Mouse (Mus musculus): Measurements from ENCODE around the gene Lrrc46. TPM values are rescaled to one million over a fixed set of nuclear protein-coding genes. Genes with fewer than 3 reads are reported as not detected.
A peak's percentile ranks its signal among the peaks of the same experiment; 100 is the strongest.

The Lrrc46 gene
- polyA plus RNA-seq, 1 experiment from 2014 or later: 7.3 TPM

- H3K4me3 ChIP-seq (ENCODE audit: low read depth, low read length): no peak overlapping the region
- no peak overlapping the region for H3K4me2 ChIP-seq (ENCODE audit: low read depth, low read length)
- 64% methylated on average over 7 of the region's 7 CpGs for WGBS
- no peak overlapping the region for H3K9ac ChIP-seq (ENCODE audit: low read depth, low read length)
- no peaks in the 10 kb centered on the region for H3K36me3 ChIP-seq (ENCODE audit: control insufficient read depth, insufficient read depth, low read length)
- H3K27me3 ChIP-seq (replicated peaks; ENCODE audit: control insufficient read depth, insufficient read depth, low read length): no peaks in the 10 kb centered on the region
- peaks cover 7% of the 10 kb centered on the region for H3K4me1 ChIP-seq (ENCODE audit: control insufficient read depth, insufficient read depth, low read length)
- no peaks in the 10 kb centered on the region for H3K9me3 ChIP-seq (ENCODE audit: control insufficient read depth, low read length)
- no peak overlapping the region for H3K27ac ChIP-seq (replicated peaks; ENCODE audit: low read depth, low read length)
- ATAC-seq (ENCODE audit: low read depth) (no peak), DNase-seq (ENCODE audit: low spot score) (no peak)
These were observed 2.3 kb downstream of the Lrrc46 start for GRCm38 (mm10) chr11:97038881-97039280.

GRCm38 (mm10) chr11:97036141-97036540, 5.1 kb downstream of the Lrrc46 start:
- H3K4me3 ChIP-seq (ENCODE audit: low read depth, low read length): no peak overlapping the region
- 70% methylated on average over 5 of the region's 5 CpGs for WGBS

GRCm38 (mm10) chr11:97033781-97034180, 7.4 kb downstream of the Lrrc46 start:
- Histone ChIP-seq H3K27me3 (replicated peaks; ENCODE audit: control insufficient read depth, insufficient read depth, low read length) (no peaks in the 10 kb centered on the region), H3K9ac (ENCODE audit: low read depth, low read length) (no peak overlapping the region), H3K36me3 (ENCODE audit: control insufficient read depth, insufficient read depth, low read length) (peaks cover 10% of the 10 kb centered on the region; the same call in 1 of the 2 replicates), H3K4me1 (ENCODE audit: control insufficient read depth, insufficient read depth, low read length) (no peaks in the 10 kb centered on the region), H3K9me3 (ENCODE audit: control insufficient read depth, low read length) (no peaks in the 10 kb centered on the region), H3K4me2 (ENCODE audit: low read depth, low read length) (no peak overlapping the region), H3K4me3 (ENCODE audit: low read depth, low read length) (no peak overlapping the region), H3K27ac (replicated peaks; ENCODE audit: low read depth, low read length) (no peak overlapping the region)
- ATAC-seq (ENCODE audit: low read depth): no peak
- WGBS: 94% methylated on average over 4 of the region's 4 CpGs
- no peak for DNase-seq (ENCODE audit: low spot score)

More at GRCm38 (mm10) chr11:97036141-97036540, 5.1 kb downstream of the Lrrc46 start:
- no peak for ATAC-seq (ENCODE audit: low read depth)
- no peaks in the 10 kb centered on the region for H3K27me3 ChIP-seq (replicated peaks; ENCODE audit: control insufficient read depth, insufficient read depth, low read length)
- no peak overlapping the region for H3K9ac ChIP-seq (ENCODE audit: low read depth, low read length)
- H3K36me3 ChIP-seq (ENCODE audit: control insufficient read depth, insufficient read depth, low read length): peaks cover 10% of the 10 kb centered on the region; the same call in 1 of the 2 replicates
- H3K27ac ChIP-seq (replicated peaks; ENCODE audit: low read depth, low read length): no peak overlapping the region
- no peaks in the 10 kb centered on the region for H3K4me1 ChIP-seq (ENCODE audit: control insufficient read depth, insufficient read depth, low read length)
- no peaks in the 10 kb centered on the region for H3K9me3 ChIP-seq (ENCODE audit: control insufficient read depth, low read length)
- no peak for DNase-seq (ENCODE audit: low spot score)
- H3K4me2 ChIP-seq (ENCODE audit: low read depth, low read length): no peak overlapping the region

GRCm38 (mm10) chr11:97032499-97032898, 8.7 kb downstream of the Lrrc46 start:
- ATAC-seq (ENCODE audit: low read depth) (no peak), DNase-seq (ENCODE audit: low spot score) (no peak)
- no peak overlapping the region for H3K4me2 ChIP-seq (ENCODE audit: low read depth, low read length)
- peaks cover 10% of the 10 kb centered on the region; the same call in 1 of the 2 replicates for H3K36me3 ChIP-seq (ENCODE audit: control insufficient read depth, insufficient read depth, low read length)
- no peak overlapping the region for H3K9ac ChIP-seq (ENCODE audit: low read depth, low read length)
- no peaks in the 10 kb centered on the region for H3K27me3 ChIP-seq (replicated peaks; ENCODE audit: control insufficient read depth, insufficient read depth, low read length)
- 92% methylated on average over 4 of the region's 4 CpGs for WGBS
- no peaks in the 10 kb centered on the region for H3K4me1 ChIP-seq (ENCODE audit: control insufficient read depth, insufficient read depth, low read length)
- no peak overlapping the region for H3K4me3 ChIP-seq (ENCODE audit: low read depth, low read length)
- no peaks in the 10 kb centered on the region for H3K9me3 ChIP-seq (ENCODE audit: control insufficient read depth, low read length)
- H3K27ac ChIP-seq (replicated peaks; ENCODE audit: low read depth, low read length): no peak overlapping the region

GRCm38 (mm10) chr11:97031977-97032376, 9.2 kb downstream of the Lrrc46 start:
- 78% methylated on average over 12 of the region's 12 CpGs for WGBS
- Histone ChIP-seq H3K27me3 (replicated peaks; ENCODE audit: control insufficient read depth, insufficient read depth, low read length) (no peaks in the 10 kb centered on the region), H3K4me3 (ENCODE audit: low read depth, low read length) (no peak overlapping the region), H3K9me3 (ENCODE audit: control insufficient read depth, low read length) (no peaks in the 10 kb centered on the region), H3K4me2 (ENCODE audit: low read depth, low read length) (no peak overlapping the region), H3K36me3 (ENCODE audit: control insufficient read depth, insufficient read depth, low read length) (peaks cover 10% of the 10 kb centered on the region; the same call in 1 of the 2 replicates), H3K27ac (replicated peaks; ENCODE audit: low read depth, low read length) (no peak overlapping the region), H3K4me1 (ENCODE audit: control insufficient read depth, insufficient read depth, low read length) (no peaks in the 10 kb centered on the region), H3K9ac (ENCODE audit: low read depth, low read length) (no peak overlapping the region)
- DNase-seq (ENCODE audit: low spot score) (no peak), ATAC-seq (ENCODE audit: low read depth) (no peak)

- no peak for DNase-seq (ENCODE audit: low spot score)
- Histone ChIP-seq H3K36me3 (ENCODE audit: control insufficient read depth, insufficient read depth, low read length) (peaks cover 10% of the 10 kb centered on the region; the same call in 1 of the 2 replicates), H3K4me3 (ENCODE audit: low read depth, low read length) (peak overlapping the region; percentile 75), H3K27ac (replicated peaks; ENCODE audit: low read depth, low read length) (peak overlapping the region; percentile 81), H3K4me2 (ENCODE audit: low read depth, low read length) (peak overlapping the region; percentile 79), H3K27me3 (replicated peaks; ENCODE audit: control insufficient read depth, insufficient read depth, low read length) (no peaks in the 10 kb centered on the region), H3K9ac (ENCODE audit: low read depth, low read length) (peak overlapping the region; percentile 83), H3K9me3 (ENCODE audit: control insufficient read depth, low read length) (no peaks in the 10 kb centered on the region), H3K4me1 (ENCODE audit: control insufficient read depth, insufficient read depth, low read length) (peaks cover 7% of the 10 kb centered on the region; the same call in 1 of the 2 replicates)
- no peak for ATAC-seq (ENCODE audit: low read depth)
- WGBS: 17% methylated on average over 15 of the region's 15 CpGs
These were observed 10.8 kb downstream of the Lrrc46 start for GRCm38 (mm10) chr11:97030426-97030825.

GRCm38 (mm10) chr11:97029686-97030417, 11.4 kb downstream of the Lrrc46 start, which contains the start of gene Scrn2:
TSS of gene Scrn2 (plus strand) at chr11:97029938.
- Histone ChIP-seq H3K27ac (replicated peaks; ENCODE audit: low read depth, low read length) (peak within 1 kb of the TSS; percentile 81), H3K4me3 (ENCODE audit: low read depth, low read length) (peak within 1 kb of the TSS; percentile 75), H3K4me1 (ENCODE audit: control insufficient read depth, insufficient read depth, low read length) (peaks cover 7% of the 10 kb centered on the region), H3K36me3 (ENCODE audit: control insufficient read depth, insufficient read depth, low read length) (peaks cover 10% of the 10 kb centered on the region; the same call in 1 of the 2 replicates), H3K9ac (ENCODE audit: low read depth, low read length) (peak within 1 kb of the TSS; percentile 83), H3K9me3 (ENCODE audit: control insufficient read depth, low read length) (no peaks in the 10 kb centered on the region), H3K4me2 (ENCODE audit: low read depth, low read length) (peak within 1 kb of the TSS; percentile 79), H3K27me3 (replicated peaks; ENCODE audit: control insufficient read depth, insufficient read depth, low read length) (peaks cover 2% of the 10 kb centered on the region; the same call in 1 of the 2 replicates)
- under 1% methylated on average over 25 of the region's 25 CpGs for WGBS
- DNase-seq (ENCODE audit: low spot score) (peak; percentile 89), ATAC-seq (ENCODE audit: low read depth) (peak; percentile 79)

- Histone ChIP-seq H3K27me3 (replicated peaks; ENCODE audit: control insufficient read depth, insufficient read depth, low read length) (peaks cover 42% of the 10 kb centered on the region), H3K27ac (replicated peaks; ENCODE audit: low read depth, low read length) (peak overlapping the region; percentile 57), H3K4me3 (ENCODE audit: low read depth, low read length) (peak overlapping the region; percentile 29), H3K9me3 (ENCODE audit: control insufficient read depth, low read length) (no peaks in the 10 kb centered on the region), H3K36me3 (ENCODE audit: control insufficient read depth, insufficient read depth, low read length) (no peaks in the 10 kb centered on the region), H3K4me2 (ENCODE audit: low read depth, low read length) (peak overlapping the region; percentile 60), H3K9ac (ENCODE audit: low read depth, low read length) (peak overlapping the region; percentile 52), H3K4me1 (ENCODE audit: control insufficient read depth, insufficient read depth, low read length) (peaks cover 7% of the 10 kb centered on the region)
- DNase-seq (ENCODE audit: low spot score): peak; percentile 89
- WGBS: 3% methylated on average over 15 of the region's 17 CpGs
- ATAC-seq (ENCODE audit: low read depth): peak; percentile 64
These were observed 15.4 kb downstream of the Lrrc46 start for GRCm38 (mm10) chr11:97025721-97026344.
